Mouse (Mus musculus) cortical plate, adult 2 months (tissue): ENCODE results near the gene Mefv.

Source experiments
- CTCF ChIP-seq: fragments of 200-500 bp; IDR thresholded peaks from 2 replicates; pipeline ENCODE4 v1.5.1; 2011; ENCODE audit warnings: mild to moderate bottlenecking, control low read depth, low read length; ENCODE audit not compliant: insufficient read depth; ENCODE audit errors: extremely low read depth
- POLR2A ChIP-seq: fragments of 200-500 bp; IDR thresholded peaks from 2 replicates; pipeline ENCODE4 v1.6.1; 2011; ENCODE audit warnings: mild to moderate bottlenecking, low read length, control low read depth; ENCODE audit not compliant: insufficient read depth; ENCODE audit errors: extremely low read depth

GRCm38 (mm10) chr16:3706680-3707079 is 11.2 kb downstream of the Mefv start:
- TF ChIP-seq CTCF (no peak), POLR2A (no peak)
